Comparison of ENCODE assay signal across 8 mouse cellular contexts in genomic region chr7:67459810-67460209, GRCm38 (mm10).
DNase-seq lines count a peak whose midpoint lies in the region; ATAC-seq and TF ChIP-seq lines count a peak whose summit lies in the region.
"Had no signal": no experiment of that assay in that cellular context is flagged by ENCODE, and none has a peak within 500 bp of the region (broad histone marks: within the 10 kb centered on the region; RNA-seq: fewer than 3 reads in every experiment).

No protein-coding gene starts in this region.

- H3K4me3 ChIP-seq in MEL (ENCODE audit: control insufficient read depth in 1 of 2, insufficient read depth in 1 of 2, low read depth in 2 of 2, low read length in 2 of 2) = peak overlapping the region in 1 of 2 experiments; percentile 13; a peak in 2 of 4 replicates
- H3K4me3 ChIP-seq in liver, postnatal 0 days (ENCODE audit: low read depth, low read length) = no peak overlapping the region
- H3K4me3 ChIP-seq: embryonic facial prominence, embryonic 13.5 days had no signal

- H3K36me3 ChIP-seq in MEL (ENCODE audit: control insufficient read depth in 1 of 2, insufficient read depth in 2 of 2, low read length in 2 of 2) = peaks cover 0 to 39% of the 10 kb centered on the region in 2 experiments; a peak in 2 of 4 replicates
- no peaks in the 10 kb centered on the region for H3K36me3 ChIP-seq in liver, postnatal 0 days (replicated peaks; ENCODE audit: insufficient read depth, low read length)
- H3K36me3 ChIP-seq: embryonic facial prominence, embryonic 13.5 days had no signal

- peak overlapping the region; percentile 14; the same call in 1 of the 2 replicates for H3K9ac ChIP-seq in MEL (ENCODE audit: control insufficient read depth, low read depth, low read length, poor library complexity, severe bottlenecking)
- no peak overlapping the region for H3K9ac ChIP-seq in liver, postnatal 0 days (replicated peaks)
- H3K9ac ChIP-seq: embryonic facial prominence, embryonic 13.5 days had no signal

- no peaks in the 10 kb centered on the region for H3K27me3 ChIP-seq in MEL (ENCODE audit: control insufficient read depth in 1 of 2, insufficient read depth in 2 of 2, low read length in 2 of 2)
- H3K27me3 ChIP-seq in liver, postnatal 0 days (ENCODE audit: insufficient read depth, low read length) = no peaks in the 10 kb centered on the region
- H3K27me3 ChIP-seq: embryonic facial prominence, embryonic 13.5 days had no signal

- no peaks in the 10 kb centered on the region for H3K9me3 ChIP-seq in MEL (replicated peaks; ENCODE audit: insufficient read depth, low read length)
- H3K9me3 ChIP-seq in liver, postnatal 0 days (ENCODE audit: low read length) = no peaks in the 10 kb centered on the region
- H3K9me3 ChIP-seq: embryonic facial prominence, embryonic 13.5 days had no signal

- H3K4me1 ChIP-seq in MEL (ENCODE audit: control insufficient read depth in 1 of 2, insufficient read depth in 2 of 2, low read length in 2 of 2) = peaks cover 4 to 45% of the 10 kb centered on the region in 2 experiments
- H3K4me1 ChIP-seq in liver, postnatal 0 days (ENCODE audit: insufficient read depth) = peaks cover 33% of the 10 kb centered on the region

- TF ChIP-seq CTCF in MEL (IDR thresholded peaks at IDR 0.05 in 2 of 3, conservative IDR thresholded peaks at IDR 0.05 in 1 of 3; ENCODE audit: control insufficient read depth in 1 of 3, insufficient read depth in 1 of 3, low read depth in 2 of 3, low read length in 3 of 3, poor library complexity in 1 of 3, severe bottlenecking in 1 of 3) = no peak
- no peak for TF ChIP-seq CTCF in liver, postnatal 0 days (IDR thresholded peaks at IDR 0.05; ENCODE audit: low read depth)

- no peaks in the 10 kb centered on the region for H3K79me2 ChIP-seq in MEL (ENCODE audit: control insufficient read depth, insufficient read depth, low read length, poor library complexity)

- peak; percentile 61 for DNase-seq in MEL (ENCODE audit: low read depth, low spot score)
- peak; percentile 55 to 60 for DNase-seq in adrenal gland, postnatal 36 days
- peak; percentile 50 to 57 for DNase-seq in heart, postnatal 14 days
- no peak for DNase-seq in liver, postnatal 0 days
- DNase-seq in spleen, adult 12 weeks (ENCODE audit: low spot score) = no peak
- no peak for DNase-seq in retina, postnatal 1 day
- no peak for DNase-seq in cerebellum, adult 18-20 months

- intact Hi-C loops in heart, postnatal 14 days (cut with DNase I) = loop anchor here (2.0 to 5.0 kb wide), 4 partner anchors 35 to 218 kb away; partner anchors contain the start of gene Mef2a

- no peak for TF ChIP-seq EP300 in MEL (IDR thresholded peaks at IDR 0.05; ENCODE audit: low read depth in 1 of 2, low read length in 2 of 2)
- TF ChIP-seq EP300 in liver, postnatal 0 days (IDR thresholded peaks at IDR 0.05; ENCODE audit: low read depth) = no peak

- WGBS in liver, postnatal 0 days (ENCODE audit: insufficient replicate concordance) = 18% methylated on average over 10 of the region's 10 CpGs

- no peak overlapping the region for H3K4me2 ChIP-seq in liver, postnatal 0 days (ENCODE audit: low read depth, low read length)
- H3K4me2 ChIP-seq: embryonic facial prominence, embryonic 13.5 days had no signal

- no peak for TF ChIP-seq RAD21 in MEL (IDR thresholded peaks at IDR 0.05; ENCODE audit: low read depth, low read length)

- peak overlapping the region; percentile 33 for H3K27ac ChIP-seq in MEL (ENCODE audit: control insufficient read depth, low read depth, low read length)
- peak overlapping the region; percentile 44; the same call in 1 of the 2 replicates for H3K27ac ChIP-seq in liver, postnatal 0 days (ENCODE audit: low read depth)
- H3K27ac ChIP-seq: embryonic facial prominence, embryonic 13.5 days had no signal

- TF ChIP-seq POLR2A in MEL (IDR thresholded peaks at IDR 0.05; ENCODE audit: control insufficient read depth in 1 of 2, insufficient read depth in 1 of 2, low read depth in 1 of 2, low read length in 2 of 2, poor library complexity in 1 of 2) = no peak

- ATAC-seq in liver, postnatal 0 days = peak; percentile 53

TF ChIP-seq in MEL, 35 proteins besides CTCF, POLR2A, EP300 and RAD21:
- TF ChIP-seq TAL1 (IDR thresholded peaks at IDR 0.05; ENCODE audit: low read length) = peak; percentile 35; the same call in 1 of the 2 replicates
- TF ChIP-seq NELFE (IDR thresholded peaks at IDR 0.05; ENCODE audit: low read depth, low read length) = no peak
TF ChIP-seq in MEL: peak in this region for 1.

Comparison
In these comparisons a context has a peak if more than half of its experiments do, and no peak if none do; other contexts are left out.
1. DNase-seq: peak in MEL (single experiment), adrenal gland, postnatal 36 days (2 of 2) and heart, postnatal 14 days (2 of 2); none in liver, postnatal 0 days (single experiment), spleen, adult 12 weeks (single experiment), retina, postnatal 1 day (single experiment) and cerebellum, adult 18-20 months (0 of 2).